Mouse (Mus musculus) kidney, adult 10 weeks (tissue): ENCODE data around the gene H1f0. TPM values are rescaled to one million over a fixed set of nuclear protein-coding genes. Genes with fewer than 3 reads are reported as not detected.

ENCODE experiments used
- polyA plus RNA-seq: library from polyadenylated mRNA; stranded (reverse); fragments of 350-450 nt; fragmentation: Illumina TruSeq; extraction: RNeasy Lipid Tissue Mini Kit (QIAGEN cat#74804); gene quantifications from one replicate; pipeline ENCODE4 v1.2.3, GENCODE M21; 2014; ENCODE audit warnings: low read depth, low replicate concordance

The H1f0 gene
- polyA plus RNA-seq: 177 TPM

DNA sequence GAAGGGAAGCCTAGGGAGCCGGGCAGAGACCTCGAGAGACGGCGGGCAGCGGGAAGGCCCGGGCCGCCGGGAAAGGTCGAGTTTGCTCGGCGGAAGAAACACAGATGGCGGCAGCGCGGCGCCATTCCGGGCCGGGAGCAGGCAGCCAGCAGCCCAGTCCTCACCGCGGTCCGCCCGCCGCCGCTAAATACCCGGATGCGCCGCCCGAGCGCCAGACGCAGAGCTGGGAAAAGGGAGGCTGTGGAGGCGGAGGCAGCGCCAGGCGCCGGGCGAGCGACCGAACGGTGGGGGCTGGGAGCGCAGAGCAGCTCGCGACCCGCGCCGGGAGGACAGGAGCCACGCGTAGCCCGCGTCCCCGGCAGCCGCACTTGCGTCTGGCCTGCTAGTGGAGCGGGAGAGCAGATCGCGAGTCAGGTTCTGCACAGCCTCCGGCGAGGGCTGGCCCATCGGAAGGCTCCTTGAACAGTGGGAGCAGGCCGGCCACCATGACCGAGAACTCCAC lies at the start of gene H1f0:
Gene H1f0 (plus strand): TSS at position 214 of the 502 bp plus-strand sequence.

GRCm38 (mm10) chr15:79041585-79041984 lies 13.3 kb downstream of the H1f0 start, which contains the start of gene Galr3:
TSS of gene Galr3 (plus strand) at chr15:79041885.

DNA sequence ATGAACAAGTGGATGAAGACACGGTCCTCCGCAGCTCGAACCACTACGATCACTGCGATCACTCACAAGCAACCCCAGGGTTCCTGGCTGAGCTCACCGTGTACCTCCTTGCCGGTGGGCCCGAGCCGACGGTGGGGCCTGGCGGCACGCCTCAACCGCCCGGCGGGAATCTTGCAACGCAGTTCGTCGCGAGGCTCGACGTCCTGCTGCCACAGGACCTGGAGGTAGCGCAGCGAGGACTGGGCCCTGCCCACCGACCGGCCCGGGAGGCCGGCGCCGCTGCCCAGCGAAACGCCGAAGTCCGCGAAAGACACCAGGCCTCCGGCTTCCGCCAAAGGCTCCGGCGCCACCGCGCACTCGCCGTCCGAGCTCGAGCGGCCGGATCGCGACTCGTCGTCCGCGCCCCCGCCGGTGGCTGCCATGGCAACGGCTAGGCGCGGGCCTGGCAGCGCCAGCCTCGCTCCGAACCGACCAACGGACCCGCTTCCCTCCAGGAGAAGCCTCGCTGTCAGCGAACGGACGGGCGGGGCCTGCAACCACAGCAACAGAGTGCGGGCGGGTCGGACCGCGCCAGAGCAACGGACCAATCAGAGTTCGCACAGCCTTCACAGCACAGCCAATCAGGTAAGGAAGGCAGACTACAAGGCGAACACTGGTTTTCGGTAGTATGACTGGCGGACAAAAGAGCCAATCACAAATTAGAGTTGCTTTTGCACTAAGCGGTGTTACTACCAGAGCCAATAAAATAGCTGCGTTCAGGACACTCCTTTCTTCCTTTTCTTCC lies 34.3 kb downstream of the H1f0 start, which contains the start of gene Ankrd54:
Gene Ankrd54 (minus strand): TSS at position 518 of the 784 bp plus-strand sequence.

GRCm38 (mm10) chr15:79074913-79075532 lies 46.8 kb downstream of the H1f0 start, which contains the start of gene Eif3l:
TSS of gene Eif3l (plus strand) at chr15:79075179.

Other genes with a start within 250 kb of the H1f0 start
- 1.2 TPM for gene Card10, start 225.4 kb upstream of the H1f0 start, polyA plus RNA-seq
- gene Cdc42ep1, start 185.8 kb upstream of the H1f0 start, polyA plus RNA-seq: 0.16 TPM
- gene Lgals2, start 172.9 kb upstream of the H1f0 start, polyA plus RNA-seq: not detected
- 0.20 TPM for gene Gga1, start 151.3 kb upstream of the H1f0 start, polyA plus RNA-seq
- not detected for gene Gm49510, start 128.8 kb upstream of the H1f0 start, polyA plus RNA-seq
- 0.93 TPM for gene Sh3bp1, start 128.7 kb upstream of the H1f0 start, polyA plus RNA-seq
- gene Pdxp, start 114.5 kb upstream of the H1f0 start, polyA plus RNA-seq: not detected
- gene Lgals1, start 101.7 kb upstream of the H1f0 start, polyA plus RNA-seq: 1.1 TPM
- gene Nol12, start 93.5 kb upstream of the H1f0 start, polyA plus RNA-seq: 2.5 TPM
- 1.7 TPM for gene Triobp, start 80.7 kb upstream of the H1f0 start, polyA plus RNA-seq
- not detected for gene Galr3, start 13.4 kb downstream of the H1f0 start, polyA plus RNA-seq
- gene Ankrd54, start 34.4 kb downstream of the H1f0 start, polyA plus RNA-seq: 1.1 TPM
- 82.4 TPM for gene Eif3l, start 46.7 kb downstream of the H1f0 start, polyA plus RNA-seq
- gene Micall1, start 80.4 kb downstream of the H1f0 start, polyA plus RNA-seq: 9.9 TPM
- gene Polr2f, start 112.6 kb downstream of the H1f0 start, polyA plus RNA-seq: not detected
- 3.8 TPM for gene 1700088E04Rik, start 112.8 kb downstream of the H1f0 start, polyA plus RNA-seq
- gene Sox10, start 136.8 kb downstream of the H1f0 start, polyA plus RNA-seq: not detected
- 7.5 TPM for gene Pick1, start 200.7 kb downstream of the H1f0 start, polyA plus RNA-seq
- 1.1 TPM for gene Gm49486, start 200.9 kb downstream of the H1f0 start, polyA plus RNA-seq
- not detected for gene Slc16a8, start 226.3 kb downstream of the H1f0 start, polyA plus RNA-seq